Mouse (Mus musculus): ENCODE data around the gene Neb.

Gene Neb

DNA sequence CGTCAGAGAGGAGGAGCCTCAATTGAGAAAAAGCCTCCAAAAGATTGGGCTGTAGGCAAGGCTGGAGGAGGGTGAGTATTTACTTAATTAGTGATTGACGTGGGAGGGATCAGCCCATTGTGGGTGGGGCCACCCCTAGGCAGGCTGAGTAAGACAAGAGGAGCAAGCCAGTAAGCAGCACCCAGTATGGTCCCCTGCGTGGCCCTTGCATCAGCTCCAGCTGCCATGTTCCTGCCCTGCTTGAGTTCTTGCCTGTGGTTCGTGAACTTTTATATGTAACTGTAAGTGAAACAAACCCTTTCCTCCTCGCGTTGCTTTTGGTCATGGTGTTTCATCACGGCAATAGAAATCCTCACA is at the start of gene Neb:
Neb (minus strand) TSS at position 27 of the 357 bp plus-strand sequence.
- DNase-seq (ENCODE audit: low spot score), result no peak

DNA sequence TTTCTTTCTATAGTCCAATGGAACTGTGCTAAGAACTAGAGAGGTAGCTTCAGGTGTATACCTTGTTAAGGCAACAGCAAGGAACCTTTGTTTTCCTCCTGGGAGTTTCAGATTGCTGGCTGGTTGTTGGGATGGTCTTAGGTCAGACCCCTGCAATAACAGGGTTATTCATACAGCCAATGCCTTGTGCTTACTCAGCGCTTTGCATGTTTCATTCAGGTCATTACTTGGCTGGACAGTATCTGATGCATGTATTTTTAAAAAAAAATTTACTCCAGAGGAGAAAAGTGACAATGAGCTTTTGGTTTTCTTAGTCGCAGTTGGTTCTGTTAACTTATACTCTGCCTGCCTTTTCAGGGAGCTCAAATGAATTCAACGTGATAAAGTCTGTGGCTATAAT is 49.1 kb upstream of the Neb start:
- no peak for DNase-seq (ENCODE audit: low spot score)

DNA sequence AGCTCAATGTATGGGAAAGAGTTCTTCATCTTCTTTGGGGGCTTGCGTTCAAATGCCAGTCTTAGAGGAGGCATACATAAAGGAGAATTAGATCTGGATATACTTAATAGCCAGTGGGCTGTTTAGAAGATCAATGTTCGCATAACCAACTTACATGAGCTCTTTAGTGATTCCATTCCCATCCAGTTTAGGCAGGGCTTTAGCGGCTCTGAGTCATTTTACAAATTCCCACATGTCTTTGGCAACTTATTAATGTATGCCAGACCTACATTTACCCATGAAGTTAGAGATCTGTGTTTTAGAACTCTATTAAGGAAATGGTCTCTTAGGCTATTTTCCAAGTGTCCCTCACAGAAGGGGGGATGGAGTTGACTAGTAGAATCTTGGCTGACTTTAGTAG is 47.8 kb upstream of the Neb start:
- no peak for DNase-seq (ENCODE audit: low spot score)

DNA sequence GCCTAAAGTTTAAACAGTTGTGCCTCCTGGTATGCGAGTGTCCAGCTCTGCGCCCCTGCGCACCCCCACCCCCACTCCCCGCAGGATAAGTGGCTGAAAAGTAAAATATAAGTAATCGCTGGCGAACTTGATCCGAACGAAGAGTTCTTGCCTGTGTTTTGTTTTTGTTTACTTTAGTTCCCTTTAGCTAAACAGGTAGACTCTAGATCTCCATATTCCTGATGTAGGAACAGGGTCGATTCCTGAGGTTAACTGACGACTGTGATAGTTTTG is 47.2 kb upstream of the Neb start:
- no peak for DNase-seq (ENCODE audit: low spot score)

DNA sequence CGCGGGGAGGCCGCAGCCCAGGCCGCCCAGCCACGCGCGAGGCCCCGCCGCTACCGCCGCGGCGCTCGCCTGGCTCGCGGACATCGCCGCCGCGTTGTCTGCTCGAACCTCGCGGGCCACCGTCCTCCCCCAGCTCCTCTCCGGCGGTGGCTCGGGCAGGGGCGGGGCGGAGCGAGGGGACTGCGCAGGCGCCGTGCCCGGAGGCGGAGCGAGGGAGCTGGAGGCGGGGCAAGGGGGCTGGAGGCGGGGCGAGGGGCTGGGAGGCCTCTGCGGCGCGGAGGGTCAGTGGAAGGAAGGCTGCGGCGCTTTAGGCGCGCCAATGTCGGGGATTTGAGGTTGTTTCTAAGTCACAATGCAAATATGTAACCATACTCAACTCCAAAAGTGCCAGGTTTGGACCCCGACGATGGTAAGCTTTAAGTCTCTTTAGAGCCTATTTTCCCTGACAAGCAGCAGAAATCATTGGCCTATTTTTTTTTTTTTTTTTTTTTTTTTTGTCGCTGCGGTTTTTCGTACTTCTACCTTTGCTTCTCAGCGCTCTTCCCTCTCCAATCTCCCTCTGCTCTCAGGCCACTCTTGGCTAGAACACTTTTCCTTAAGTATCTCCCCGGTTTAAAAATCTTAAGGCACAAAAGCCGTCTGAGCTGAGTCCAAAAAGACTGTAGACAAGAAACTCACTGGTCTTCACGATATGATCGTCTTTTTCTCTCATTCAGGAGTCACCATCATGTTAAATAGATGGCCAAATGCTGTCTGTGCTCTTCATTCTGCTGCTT is 46.7 kb upstream of the Neb start, which contains the start of gene Arl5a:
Arl5a (minus strand) TSS at position 155 of the 776 bp plus-strand sequence.
- DNase-seq (ENCODE audit: low spot score), result peak; percentile 91

DNA sequence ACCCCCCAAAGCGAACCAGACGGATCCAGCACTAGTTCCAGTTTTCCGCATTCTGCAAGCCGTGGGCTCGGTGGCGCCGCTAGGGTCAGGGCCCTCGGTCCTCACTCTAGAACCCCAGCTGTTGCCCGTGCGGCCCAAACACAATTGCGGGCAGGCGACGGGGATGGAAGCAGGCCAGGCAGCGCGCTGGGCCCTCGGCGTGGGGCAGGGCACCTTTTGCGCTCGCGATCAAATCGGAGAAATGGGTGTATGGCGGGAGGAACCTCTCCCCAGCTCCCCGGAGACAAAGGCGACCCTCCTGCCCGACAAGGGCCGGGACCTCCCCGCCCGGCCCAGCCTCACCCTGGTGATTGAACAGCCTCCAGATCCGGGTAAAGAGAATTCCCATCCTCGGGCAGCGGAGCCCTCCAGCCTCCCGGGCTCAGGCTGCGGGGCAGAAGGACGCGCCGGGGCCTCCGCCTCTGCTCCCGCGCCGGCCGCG is 46.0 kb upstream of the Neb start:
- peak; percentile 60 for DNase-seq (ENCODE audit: low spot score)

DNA sequence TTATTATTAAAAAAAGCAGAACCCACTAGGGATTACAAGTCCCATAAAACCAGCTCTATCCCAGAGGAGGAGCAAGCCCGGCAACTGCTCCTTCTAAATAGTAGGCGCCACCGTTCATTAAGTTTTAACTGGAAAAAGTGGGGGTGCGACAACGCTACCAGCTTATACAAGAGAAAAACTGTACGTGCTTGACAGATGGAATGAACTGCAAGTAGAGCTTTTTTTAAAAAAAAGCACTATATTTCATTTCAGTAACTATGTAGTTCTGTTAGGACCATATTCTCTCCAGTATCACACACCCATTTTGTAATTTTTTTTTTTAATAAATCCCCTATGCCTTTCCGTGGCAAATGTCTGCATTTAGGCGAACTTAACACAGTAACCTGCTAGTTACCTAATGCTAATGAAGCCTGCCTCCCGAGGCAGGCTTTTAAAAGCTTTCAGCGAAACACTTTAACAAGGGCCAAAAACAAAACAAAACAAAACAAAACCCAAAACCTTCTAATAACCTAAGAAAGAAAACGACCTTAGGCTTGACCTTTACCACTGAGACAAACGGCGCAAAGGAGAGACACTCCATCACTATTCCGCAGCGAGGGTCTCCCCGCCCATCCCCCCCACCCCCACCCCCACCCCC is 45.5 kb upstream of the Neb start:
- no peak for DNase-seq (ENCODE audit: low spot score)

DNA sequence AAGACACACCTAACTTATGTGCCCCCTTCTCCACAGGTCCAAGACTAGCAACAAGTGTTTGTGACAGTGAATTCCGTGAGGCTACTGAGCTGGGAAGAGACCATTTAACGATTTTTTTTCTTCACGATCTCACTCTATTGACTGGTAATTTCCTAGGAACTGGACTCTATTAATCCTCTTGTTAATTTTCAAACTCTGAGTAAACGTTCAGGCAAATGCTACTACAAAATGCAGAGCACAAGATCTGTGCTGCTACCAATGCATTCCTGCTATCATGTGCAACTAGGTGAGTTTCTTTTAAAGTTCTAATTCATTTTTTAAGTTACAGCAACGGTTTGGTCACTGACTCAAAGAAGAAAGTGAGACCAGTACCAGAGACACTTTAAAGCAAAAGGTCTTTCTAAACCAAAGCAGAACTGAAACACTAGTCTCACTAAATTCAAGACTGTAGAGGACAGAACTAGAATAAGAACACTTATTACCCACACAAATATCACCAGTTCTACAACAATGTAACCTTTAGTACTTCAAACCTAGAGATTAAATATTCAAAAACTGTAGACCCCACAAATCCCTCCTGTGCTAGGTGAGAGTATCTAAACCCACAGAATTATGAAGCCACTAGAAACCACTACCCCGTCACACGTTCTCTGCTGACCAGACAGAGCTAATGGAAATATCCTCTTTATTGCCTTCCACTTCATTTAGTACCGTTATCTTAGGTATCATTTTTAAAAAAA is 44.8 kb upstream of the Neb start:
- no peak for DNase-seq (ENCODE audit: low spot score)

DNA sequence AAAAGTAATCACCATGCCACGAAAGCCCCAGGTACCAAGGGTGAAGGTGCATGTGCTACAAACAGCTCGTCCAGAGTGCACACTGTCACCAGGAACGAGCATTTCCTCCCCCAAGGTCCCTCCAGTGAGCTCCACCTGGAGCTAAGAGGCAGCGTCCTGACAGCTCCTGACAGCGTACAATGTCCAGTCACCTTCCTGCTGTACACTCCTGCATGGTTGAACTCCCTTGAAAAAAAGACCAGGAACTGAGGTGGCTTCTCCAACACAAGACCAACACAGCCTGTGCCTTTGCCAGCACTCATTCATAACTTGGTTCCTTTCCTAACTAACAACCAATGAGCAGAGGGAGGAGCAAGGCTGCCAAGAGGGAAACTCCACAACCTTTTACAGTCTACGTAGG is 42.9 kb upstream of the Neb start:
- DNase-seq (ENCODE audit: low spot score), result no peak

DNA sequence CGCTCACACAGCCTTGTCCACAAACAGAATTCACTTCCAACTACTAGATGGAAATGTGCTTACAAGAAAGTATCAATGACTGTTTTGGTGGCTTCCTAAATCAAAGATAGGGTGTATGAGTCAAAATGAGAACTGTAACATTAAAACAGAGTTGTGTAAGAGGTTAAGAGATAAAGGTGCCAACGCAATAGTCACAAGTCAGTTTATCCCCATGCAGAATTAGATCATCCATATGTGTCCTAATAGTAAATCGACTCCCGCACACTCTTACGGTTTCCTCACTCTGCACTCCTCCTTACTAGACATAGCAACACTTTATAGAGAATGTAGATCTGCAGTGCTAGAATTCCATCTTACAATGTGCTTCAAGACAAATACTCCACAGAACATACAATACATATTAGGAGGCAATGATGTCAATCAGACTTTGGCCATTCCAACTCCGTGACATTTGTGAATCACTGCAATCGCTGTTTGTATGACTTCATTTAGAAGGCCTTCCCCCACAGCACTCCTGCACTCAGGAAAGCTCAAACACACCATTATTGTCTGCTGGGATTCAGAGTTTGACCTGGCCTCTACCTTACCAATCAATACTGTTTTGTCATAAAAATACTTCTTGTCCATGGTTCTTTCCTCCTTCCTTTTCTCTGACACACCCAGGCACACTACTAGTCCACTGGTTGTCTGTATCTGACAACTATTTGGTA is 41.9 kb upstream of the Neb start:
- no peak for DNase-seq (ENCODE audit: low spot score)

DNA sequence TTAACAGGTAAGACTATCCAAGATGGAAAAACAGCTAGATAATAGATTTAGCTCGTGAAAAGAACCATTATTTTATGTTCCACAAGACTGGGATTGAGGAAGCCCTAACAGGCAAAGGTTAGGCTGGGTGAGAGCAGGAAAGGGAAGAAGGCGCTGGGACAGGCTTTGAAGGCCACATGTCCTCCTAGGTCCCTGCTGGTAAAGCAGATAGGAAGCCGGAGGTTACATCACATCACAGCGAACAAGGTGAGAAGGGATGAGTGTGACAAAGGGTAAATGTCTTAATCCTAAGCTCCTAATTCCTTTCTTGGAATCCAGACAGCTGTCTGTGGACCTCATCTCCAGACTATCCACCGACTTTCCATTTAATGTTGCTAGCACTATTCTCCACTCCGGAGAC is 41.0 kb upstream of the Neb start:
- DNase-seq (ENCODE audit: low spot score), result no peak

DNA sequence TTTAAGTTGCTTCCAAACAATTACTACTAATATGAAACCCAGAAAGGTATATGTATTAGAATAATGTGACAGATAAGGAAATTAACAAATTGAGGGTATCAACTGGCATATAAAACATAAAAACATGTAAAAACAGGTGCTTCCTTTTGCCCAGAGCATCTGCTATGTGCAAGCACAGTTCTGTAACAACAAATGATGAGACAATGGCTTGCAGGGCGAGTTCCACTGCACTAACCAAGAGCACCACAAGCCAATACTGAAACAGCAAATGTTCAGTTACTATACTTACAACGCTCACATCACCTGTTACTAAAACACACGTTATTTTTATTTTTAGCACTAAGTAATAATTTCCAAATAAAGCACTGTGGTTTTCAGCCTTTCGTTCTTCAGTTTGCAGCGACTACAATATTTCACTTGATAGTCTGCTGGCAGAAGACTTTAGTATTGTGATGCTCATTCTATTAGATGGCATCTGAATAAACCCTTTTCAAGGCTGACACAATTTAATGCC is 34.3 kb upstream of the Neb start:
- DNase-seq (ENCODE audit: low spot score), result no peak

DNA sequence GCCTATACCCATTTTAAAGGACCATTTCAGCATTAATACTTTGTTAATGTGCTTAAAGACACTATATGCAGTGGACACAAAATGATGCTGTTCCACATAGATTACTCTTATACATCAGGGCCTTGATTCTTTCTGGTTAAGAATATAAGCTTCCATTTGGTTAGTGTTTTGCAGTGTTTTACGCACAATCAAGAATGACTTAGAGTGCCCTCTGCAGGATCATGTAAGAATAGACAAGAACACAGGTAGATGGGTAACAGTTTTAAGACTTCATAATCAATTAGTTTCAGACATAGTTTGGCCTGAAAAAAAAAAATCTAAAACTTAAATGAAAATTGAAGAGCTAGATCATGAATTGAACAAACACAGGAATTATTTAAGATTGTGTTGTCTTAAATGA is 28.2 kb upstream of the Neb start:
- DNase-seq (ENCODE audit: low spot score), result peak; percentile 22

DNA sequence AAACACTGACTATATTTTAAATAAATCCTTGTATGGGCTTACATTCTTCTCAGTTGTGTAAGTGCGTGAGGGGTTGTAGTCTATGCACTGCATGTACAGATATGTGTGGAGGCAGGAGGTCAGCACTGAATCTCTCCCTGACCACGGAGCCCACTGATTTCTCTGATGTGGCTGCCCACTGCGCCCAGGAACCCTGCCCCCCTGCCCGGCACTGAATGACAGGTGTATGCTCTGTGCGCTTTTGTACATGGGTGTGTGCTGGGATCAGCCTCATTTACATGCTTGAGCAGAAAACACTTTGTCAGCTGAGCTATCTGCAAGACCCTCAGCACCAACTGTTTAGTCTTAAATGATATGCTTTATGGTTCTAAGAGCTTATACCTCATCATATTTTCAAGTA is 27.0 kb upstream of the Neb start:
- no peak for DNase-seq (ENCODE audit: low spot score)

DNA sequence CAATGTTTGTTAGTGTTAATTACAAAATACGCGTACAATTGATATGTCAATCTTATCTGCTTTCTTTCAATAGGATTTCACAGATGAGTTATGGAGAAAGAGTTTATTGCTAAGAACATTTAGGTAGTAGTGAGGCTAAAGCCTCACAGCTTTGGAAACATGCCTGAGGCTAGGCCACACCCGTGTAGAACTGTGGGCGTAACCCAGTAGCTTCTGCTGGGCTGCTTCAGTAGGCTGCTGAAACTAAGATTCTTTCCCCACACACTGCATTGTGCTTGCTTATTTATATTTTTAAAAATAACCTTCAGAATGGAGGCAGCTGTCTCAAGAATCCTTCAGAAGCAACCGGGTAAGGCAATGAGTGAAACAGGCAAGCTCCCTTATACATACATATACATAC is 16.3 kb upstream of the Neb start:
- no peak for DNase-seq (ENCODE audit: low spot score)

DNA sequence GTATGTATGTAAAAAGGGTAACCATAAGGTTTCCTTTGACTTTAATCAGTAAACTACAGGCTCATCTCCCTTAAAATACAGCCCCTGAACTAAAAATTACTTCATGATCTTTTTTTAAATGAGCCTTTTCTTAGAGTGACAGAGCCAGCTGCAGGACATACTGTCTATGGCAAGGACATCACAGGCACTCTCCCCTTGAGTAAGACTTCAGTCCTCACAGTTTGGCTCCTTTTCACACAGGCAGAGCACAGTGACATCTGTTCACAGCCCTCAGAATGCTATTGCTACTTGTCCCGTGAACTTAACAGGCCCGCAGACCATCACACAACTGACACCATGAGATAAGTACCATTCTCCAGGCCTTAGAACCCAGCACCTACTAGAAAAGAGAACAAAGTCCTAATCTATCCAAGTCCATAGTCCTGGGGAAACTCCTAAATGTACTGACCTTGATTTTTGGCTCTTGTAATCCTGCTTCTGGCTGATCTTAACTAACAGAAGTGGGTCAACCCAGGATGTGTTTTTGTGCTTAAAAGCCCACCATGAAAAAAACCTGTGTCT is 12.2 kb upstream of the Neb start:
- no peak for DNase-seq (ENCODE audit: low spot score)

DNA sequence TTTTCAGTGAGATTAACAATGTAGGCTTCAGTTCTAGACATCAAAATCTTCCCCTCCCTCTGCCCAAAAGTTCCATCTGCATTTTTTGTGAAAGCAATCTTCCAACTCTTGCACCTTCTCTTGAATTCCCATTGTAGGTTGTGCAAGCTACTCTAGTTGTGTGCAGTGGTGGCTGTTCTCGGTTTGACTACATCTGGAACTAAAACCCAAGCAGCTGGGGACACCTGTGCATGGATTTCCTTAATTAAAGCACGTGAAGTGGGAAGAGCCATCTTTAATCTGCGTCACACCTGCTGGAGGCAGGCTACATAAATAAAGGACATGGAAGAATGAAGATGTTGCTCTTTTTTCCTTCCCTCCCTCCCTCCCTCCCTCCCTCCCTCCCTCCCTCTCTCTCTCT is 11.7 kb upstream of the Neb start:
- no peak for DNase-seq (ENCODE audit: low spot score)

DNA sequence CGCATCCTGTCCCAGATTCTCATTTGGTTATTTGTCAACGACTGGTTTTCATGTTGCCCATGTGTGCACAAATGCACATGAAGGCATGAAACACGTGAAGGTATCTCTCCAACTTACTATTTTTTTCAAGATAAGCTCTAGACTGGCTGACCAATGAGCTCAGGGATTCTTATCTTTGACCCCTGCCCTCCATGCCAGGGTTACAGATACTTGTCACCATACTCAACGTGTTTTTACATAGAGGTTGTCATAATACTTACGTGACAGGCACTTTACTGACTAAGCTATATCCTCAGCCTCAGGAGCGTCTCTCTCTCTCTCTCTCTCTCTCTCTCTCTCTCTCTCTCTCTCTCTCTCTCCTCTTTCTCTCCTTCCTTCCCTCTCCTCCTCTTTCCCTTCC is 8.2 kb upstream of the Neb start:
- no peak for DNase-seq (ENCODE audit: low spot score)

DNA sequence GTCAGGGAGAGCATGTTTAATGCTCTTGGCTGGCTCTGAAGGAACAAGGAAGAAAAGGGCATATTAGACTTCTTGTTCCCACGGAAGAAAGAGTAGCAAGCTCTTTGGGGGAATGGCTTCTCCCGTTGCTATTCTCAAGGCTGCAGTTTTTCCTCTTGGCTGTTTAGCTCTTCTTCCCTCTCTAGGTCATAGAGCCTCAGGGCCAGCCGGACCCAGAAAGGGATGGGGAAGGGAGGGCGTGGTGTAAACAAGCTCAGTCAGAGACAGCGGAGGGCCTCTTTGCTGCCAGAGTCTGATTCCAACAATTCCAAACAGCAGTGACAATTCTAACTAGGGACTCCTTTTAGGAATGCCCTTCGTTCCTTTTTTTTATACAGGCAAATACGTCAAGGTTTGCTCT is 7.8 kb upstream of the Neb start:
- DNase-seq (ENCODE audit: low spot score), result no peak

DNA sequence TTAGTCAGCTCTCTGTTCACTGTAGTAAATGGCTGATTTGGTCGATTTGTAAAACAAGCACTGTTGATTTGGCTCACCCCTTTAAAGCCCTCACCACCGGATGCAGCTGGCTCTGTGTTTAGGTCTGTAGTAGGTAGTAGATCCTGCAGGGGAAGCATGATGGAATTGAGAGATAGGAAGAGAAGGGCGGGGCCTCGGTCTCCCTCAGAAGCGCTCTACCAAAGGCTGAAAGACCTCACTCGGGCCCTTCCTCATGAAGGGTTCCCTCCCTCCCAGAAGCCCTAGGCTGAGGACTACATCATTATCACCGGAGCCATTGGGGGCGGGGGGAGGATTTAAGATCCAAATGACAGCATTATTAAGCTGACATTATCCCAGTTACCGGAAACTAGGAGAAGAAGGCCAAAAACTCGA is 581 bp upstream of the Neb start:
- DNase-seq (ENCODE audit: low spot score), result no peak

DNA sequence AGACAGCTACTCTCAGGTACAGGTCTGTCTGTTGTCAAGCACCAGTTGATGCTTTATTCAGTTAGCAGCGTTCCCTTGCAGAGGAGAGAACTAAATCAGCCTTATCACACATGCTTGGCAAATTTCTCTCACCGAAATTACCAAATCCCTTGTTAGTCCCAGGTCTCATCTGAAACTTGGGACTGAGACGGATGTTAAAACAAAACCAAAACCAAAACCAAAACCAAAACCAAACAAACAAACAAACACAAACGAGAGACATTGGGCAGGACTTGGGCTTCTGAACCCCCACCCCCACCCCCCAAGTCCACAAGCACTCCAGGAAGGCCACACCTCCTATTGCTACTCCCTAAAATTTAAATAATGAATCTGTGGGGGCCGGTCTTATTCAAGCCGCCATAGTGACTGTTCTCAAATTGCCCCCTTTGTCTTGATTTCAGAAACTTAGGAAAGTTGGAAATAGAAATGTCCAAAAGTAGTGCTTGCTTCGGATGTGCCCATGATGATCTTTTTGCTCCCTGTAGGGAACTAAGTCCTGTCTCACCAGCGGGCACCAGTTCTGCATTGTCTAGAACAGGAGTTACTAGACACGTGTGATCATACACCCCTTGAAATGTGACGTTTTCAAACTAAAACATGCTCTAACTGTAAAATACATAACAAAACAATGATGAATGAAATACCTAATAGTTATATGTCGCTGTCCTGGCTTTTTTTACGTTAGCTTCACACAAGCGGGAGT is 397 bp downstream of the Neb start:
- no peak for DNase-seq (ENCODE audit: low spot score)
